Mouse (Mus musculus): ENCODE results near the gene Pex14.

DNA sequence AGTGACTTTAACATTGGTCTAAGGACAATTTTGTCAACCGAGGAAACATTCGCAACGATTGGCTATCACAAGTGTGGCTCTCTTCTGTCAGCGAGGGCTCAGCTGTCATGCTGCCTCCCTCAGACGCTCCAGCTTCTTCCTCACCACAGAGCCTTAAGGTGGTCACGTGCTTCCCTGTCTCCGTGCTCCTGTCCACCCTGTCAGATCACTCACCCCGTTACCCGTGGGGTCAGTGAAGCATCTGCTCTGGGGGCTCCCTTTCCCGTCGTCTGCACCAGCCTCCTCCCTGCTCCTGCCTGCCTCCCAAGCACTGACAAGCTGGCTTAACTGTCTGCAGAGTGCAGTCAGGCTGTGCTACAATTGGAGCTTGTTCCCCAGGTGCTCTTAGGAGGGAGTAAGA is 119.8 kb downstream of the Pex14 start:
- TF ChIP-seq GATA1 (IDR thresholded peaks at IDR 0.05; ENCODE audit: borderline replicate concordance, low read length) (no peak), FLI1 (IDR thresholded peaks at IDR 0.05; ENCODE audit: low read length) (no peak)
